Mouse (Mus musculus): Measurements from ENCODE around the gene Foxg1.

Foxg1 gene

DNA sequence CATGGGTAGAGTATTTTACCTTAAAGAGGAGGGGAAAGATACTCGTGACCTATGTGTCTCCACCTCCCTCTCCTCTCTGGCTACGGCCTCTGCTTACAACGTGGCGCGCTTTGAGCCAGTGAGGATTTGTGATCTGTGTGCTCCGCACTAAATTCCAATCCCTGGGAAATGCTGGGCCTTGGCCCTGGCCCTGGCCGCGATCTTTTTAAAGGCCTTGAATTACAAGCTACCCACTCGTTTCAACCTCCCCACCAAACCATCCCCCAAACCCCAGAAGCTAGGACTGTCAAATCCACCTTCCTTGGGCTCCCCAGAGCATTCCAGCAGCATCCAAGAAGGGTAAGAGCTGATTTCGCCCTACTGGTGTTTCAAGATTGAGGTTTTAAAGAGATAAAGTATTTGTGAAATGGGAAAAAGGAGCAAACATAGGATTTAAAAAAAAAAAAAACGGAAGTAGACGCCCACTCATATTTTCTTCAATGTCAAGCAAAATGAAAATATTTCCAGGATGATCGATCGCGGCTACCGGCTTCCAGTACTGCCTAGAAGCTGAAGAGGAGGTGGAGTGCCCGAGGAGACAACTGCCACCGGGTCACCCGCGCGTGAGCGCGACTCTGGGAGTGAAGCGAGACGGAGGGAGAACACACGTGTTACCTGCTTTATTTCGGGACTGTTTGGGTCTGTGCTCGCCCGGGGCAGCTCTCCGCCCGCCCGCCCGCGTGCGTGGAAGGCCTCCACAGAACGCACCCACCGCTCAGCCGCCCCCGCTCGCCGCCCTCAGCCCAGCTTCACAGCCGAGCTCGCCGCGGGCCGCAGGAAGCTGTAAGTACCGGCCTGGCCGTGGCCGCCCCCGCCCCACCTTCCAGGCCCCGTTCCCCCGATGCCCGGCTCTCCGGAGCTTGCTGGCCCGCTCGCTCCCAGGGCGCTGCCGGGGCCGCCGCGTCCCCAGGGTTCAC, at the start of gene Foxg1:
Foxg1 (plus strand) TSS at position 96 of the 956 bp plus-strand sequence.
- no peak for DNase-seq (ENCODE audit: low read depth, low spot score)

DNA sequence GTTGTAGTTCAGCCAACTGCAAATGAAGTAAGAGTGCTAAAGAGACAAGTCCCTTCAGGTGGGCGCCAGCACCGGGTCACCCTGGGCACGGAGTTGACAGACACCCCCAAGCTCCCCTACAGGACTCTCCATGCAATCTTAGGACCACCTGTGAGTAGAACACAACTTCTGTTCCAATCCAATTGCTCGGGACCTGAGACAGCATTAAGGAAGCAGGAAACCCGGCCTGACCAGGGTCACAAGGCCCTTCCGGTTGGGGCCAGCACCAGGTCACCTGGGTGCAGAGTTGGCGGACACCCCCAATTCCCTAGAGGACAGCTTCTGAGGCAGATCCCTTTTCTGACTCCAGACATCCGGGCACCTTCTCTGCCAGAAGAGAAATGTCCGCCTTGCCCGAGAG, 32.8 kb upstream of the Foxg1 start:
- no peak for DNase-seq (ENCODE audit: low read depth, low spot score)

DNA sequence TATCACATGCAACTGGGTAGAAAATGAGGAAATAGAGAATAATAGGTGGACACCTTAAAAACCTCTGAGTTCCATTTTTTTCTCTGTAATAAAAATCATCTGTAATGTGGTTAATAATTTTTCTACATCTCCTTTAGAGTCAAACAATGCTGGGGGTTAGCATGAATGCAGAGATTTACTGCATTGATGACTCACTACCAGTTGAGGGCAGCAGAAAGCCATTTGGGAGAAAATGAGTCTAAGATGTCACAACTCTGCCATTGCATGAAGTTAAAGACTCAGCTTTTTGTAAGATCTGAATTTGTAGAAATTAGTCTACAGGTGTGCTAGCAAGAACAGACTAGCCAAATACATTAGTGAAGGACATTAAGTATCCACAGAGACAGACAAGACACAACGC, 13.5 kb upstream of the Foxg1 start:
- no peak for DNase-seq (ENCODE audit: low read depth, low spot score)

DNA sequence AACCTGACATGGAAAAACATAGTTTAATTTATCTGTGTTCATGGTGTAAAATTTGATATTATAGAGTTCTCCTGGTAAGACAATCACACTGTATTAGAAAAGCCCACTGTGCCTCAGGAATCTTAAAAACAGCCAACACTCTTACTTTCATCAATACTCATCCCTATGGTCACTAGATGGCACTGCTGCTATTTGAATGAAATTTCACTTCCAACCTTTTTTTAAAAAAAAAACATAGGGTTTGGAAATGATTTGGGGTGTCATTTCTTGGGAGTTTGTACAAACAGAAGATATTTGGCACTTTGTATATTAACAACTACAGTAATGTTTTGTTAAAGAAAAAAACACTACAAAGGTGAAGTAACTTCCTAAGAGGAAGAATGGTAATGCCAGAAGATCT, 10.3 kb upstream of the Foxg1 start:
- no peak for DNase-seq (ENCODE audit: low read depth, low spot score)

DNA sequence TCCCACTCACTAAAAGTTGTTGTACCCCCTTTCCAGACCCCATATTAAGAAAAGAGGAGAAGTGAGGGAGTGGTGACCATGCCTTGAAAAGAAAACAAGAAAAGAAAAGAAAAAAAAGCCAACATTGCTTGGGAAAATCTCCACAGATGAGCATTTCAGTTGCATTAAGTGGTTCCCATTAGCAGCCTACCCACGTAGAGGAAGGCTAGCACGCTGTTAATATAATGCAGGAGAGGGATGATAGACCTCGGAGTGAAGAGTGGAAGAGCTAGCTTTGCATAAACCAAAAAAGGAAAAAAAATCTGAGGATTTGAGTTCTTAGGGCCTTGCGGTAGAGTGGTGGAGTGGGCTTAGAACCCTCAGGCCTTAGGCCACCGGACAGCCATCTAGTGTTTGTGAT, 9.3 kb upstream of the Foxg1 start:
- no peak for DNase-seq (ENCODE audit: low read depth, low spot score)

DNA sequence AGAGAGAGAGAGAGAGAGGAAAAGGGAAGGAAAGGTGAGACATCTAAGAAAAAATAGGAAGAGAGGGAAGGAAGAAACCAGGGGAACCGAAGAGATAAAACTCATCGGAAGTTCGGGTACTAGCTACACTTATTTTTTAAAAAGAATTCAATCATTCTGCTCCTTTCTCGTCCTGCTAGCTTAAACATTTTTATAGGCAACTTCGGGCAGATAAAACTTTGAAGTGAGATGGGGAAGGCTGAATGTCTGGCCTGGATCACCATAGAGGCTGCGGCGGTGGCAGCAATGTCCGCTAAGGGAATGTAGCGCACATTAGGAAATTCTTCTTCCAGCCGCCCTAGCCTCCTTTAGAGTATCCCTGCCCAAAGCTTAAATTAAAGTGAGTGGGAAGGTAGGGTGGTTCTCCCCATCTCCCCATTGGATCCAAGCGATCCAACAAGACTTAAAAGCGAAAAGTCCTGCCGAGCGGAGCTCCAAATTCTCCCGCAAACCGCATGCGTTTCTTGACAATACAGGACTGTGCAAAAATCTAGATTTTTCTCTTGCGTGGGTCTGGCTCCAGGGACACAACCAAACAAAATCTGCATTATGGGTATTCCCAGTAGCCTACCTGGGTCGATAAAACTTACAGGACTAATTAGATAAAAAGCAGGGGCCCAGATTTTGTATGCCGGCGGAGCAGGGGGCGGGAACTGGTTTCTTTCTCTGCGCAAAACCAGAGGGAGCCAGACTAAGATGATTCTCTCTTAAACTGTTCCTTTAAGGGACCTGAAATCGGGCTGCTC, 8.4 kb upstream of the Foxg1 start:
- DNase-seq (ENCODE audit: low read depth, low spot score): no peak

DNA sequence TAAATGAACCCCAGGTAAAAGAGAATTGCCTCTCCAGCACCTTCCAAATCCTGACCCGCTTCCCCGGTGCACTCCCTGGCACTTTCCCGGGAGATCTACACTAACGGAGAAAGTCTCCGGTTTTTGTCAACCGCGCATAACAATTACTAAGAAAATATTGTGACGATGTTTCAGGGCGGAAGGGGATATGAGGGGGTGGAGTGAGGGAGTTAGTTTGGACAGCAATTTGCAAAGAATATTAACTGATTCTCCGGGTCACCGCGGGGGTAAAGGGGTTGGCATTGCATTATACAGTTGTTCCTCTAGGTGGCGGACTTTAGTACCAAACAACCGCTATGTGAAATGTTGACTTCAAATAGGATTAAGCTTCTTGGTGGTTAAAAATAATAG, 7.9 kb upstream of the Foxg1 start:
- DNase-seq (ENCODE audit: low read depth, low spot score): no peak

DNA sequence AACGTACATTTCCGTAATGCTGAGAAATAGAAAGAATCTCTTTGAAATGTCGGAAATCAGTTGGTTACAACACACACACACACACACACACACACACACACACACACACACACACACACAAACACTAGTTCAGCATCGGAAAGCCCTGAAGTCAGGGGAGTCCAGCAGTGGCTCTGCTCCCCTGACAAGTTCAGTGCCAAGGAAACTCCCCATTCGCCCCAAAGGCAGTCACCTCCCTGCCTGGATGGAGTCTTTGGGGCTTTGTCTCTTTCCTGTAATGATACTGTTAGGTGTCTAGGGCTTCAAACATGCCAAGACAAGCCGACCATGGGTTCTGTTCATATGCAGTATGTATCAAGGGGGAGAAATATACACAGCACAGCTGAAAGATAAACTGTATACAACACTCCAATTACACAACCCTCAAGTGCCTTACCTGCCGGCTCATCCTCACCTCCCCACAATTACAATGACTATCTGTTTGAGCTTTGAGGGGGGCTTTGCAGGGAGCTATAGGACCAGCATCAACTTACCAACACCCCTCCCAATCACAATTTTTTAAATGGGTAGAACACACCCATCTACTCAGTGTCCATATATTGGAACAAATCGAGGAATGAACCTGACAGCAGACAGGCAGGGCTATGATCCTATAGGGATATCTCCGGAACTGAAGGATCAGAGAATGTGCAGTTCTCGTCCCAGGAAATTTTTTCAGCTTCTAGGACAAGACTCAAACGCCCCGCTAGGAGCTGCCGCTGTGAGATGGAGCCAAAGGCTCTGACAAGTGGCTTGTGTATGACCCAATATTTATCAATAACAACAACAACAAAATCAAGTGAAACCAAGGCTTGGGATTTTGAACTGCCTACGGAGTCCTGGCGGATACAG, 6.8 kb upstream of the Foxg1 start:
- DNase-seq (ENCODE audit: low read depth, low spot score): no peak

DNA sequence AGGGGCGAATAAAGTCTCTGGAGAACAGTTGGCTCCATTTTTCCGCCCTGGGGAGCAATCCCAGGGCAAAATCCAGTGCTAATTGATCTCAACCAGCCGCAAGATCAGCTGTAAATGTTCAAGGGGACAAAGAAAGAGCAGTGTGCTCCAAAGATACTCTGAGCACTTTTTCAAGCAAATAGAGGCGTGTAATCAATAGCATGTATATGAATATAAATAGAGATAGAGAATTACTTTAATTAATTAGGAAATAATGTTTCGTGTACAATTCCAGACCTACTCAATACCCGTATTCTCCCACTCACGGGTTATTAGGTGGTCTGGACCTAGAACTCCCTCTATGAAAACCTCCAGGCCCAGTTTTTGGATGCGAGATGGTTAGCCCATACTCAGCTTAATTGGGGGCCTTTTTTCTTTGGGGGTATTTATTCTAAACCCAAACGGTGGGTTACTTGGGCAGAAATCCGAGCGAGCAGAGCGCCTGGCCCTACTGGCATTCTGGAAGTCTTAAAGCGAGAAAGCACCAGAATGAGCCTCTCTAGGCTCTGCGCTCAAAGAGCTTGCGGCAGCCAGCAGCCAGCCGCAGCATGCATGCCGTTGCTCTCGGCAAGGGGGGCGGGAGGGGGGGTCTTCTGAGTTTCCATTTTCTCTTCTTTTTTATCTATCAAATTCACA, 6.0 kb upstream of the Foxg1 start:
- DNase-seq (ENCODE audit: low read depth, low spot score): no peak

DNA sequence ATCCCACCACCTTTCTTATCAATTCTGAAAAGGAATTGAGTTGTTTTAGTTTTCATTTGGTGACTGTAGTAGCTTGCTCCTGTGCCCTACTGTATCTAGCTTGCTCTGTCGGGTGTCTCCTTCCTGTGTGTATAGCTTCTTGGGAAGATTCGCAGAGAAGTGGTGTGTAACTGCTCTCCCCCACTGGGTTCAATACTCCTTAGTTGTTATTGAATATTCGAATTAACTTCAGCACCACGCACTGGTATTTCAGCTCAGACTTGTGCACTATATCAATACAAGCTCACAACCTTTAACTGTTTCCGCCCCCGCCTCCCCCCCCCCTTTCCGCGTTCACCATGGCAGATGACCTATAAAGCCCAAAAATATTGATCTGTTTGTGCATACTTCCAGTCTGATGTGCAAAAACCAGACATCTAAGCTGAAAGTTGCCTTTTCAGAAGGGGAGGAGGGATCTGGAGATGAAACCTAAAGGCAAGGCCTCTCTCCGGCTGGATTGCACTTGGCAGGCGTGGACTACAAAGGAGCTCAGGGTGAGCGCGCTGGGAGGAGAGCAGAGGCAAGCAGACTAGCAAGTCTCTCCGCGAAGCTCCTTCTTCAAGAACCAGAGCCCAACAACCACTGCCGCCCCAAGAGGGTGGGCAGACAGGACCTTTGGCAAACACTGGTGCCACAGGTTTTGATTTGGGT, 5.0 kb upstream of the Foxg1 start:
- no peak for DNase-seq (ENCODE audit: low read depth, low spot score)

DNA sequence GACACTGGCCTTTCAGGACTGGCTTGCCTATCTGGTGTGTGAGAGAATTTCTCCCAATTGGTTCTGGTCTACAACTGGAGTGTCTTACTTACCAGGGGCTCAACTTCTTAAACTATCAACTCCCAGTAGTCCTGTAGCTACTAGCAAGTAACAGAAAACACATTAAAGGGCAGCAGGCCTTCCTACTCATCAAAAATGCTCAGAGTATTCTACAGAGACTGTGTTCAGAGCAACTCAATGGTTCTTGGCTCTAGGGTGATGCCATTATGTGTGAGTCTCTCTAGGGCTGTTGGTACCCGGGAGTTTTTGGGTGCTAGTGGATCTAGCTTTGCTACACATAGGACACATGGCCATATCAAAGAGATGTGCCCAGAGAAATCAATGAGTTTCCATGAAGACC, 3.5 kb upstream of the Foxg1 start:
- DNase-seq (ENCODE audit: low read depth, low spot score): no peak

DNA sequence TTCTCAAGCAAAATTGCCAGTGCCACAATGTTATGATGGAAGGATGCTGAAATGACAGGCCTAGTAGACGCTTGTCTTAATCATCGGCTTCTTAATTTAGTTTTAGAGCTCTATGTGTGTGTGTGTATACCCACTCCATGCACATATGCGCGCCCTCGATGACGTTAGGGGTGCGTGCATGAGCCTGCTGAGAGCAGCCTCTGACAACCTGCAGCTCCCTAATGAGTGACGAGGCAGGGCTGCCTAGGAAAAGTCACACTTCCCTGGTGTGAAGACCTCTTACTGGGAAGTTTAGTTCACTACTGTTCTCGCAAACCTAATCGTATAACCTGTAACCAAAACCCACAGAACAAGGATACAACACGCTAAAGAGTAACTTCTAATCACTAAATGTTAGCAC, 3.0 kb upstream of the Foxg1 start:
- no peak for DNase-seq (ENCODE audit: low read depth, low spot score)

DNA sequence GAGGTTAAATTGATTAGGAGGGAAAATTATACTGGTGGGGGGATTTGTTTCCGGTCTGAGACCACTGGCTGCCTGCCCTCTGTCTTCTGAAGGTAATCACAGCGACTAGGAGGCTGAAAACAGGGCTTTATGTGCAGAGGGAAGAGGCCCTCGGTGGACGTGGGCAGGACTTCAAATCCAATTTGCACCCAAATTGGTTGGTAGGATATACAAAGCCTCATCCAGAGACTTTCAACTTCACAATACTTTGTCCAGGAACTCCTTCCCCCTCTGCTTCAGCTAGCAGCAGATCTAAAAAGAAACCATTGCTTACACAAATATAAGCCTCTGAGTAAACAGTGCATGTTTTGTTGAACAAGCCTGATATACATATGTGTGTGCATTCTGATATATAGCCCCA, 2.0 kb upstream of the Foxg1 start:
- DNase-seq (ENCODE audit: low read depth, low spot score): no peak

DNA sequence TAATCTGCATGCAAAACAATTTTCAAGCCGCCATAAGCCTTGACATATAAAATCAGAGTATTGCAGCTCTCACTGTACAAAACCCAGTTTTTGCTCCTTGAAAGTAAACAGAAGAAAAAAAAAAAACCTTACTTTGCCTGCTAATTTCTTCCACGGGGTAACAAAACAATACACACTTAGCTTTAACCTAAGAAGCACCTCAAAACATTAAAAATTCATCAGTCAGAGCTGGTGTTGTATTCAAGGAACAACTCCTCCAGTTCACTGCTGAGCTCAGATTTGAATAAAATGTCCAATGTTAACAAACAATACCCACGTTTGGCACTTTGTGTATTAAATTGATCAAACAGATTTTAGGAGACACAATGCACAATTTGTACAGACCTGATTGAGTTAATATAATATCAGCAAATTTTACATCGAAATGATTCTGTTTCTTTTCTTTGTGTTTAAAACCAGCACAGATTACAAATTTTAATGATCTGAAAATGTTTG, 1.4 kb upstream of the Foxg1 start:
- no peak for DNase-seq (ENCODE audit: low read depth, low spot score)

DNA sequence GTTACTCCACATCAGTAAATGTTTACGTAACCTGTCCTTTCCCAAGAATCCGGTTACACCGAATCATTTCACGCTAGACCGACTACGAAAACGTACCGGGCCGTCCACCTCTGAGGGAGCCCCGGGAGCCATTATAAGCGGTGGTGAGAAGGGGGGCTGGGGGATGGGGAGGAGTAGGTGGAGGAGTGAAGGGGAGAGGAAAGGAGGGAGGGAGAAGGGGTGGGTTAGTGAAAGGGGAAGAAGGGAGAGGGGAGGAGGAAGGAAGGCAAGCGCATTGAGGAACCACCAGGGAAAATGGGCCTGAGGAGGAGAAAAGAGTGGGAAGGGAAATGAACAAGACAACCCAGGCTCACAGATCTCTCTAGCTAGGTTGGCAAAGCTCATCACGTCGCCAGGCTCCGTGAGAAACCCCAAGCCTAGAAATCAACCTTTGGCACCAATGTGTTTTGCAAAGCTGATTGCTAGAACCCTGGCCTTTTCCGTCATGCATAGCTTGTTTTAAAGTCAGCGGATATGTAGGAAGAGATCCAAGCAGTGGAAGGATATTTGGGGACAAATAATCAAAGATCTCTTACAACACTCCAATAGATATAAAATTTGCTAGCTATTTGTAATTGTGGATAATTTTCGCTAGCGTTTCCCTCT, 617 bp upstream of the Foxg1 start:
- no peak for DNase-seq (ENCODE audit: low read depth, low spot score)

DNA sequence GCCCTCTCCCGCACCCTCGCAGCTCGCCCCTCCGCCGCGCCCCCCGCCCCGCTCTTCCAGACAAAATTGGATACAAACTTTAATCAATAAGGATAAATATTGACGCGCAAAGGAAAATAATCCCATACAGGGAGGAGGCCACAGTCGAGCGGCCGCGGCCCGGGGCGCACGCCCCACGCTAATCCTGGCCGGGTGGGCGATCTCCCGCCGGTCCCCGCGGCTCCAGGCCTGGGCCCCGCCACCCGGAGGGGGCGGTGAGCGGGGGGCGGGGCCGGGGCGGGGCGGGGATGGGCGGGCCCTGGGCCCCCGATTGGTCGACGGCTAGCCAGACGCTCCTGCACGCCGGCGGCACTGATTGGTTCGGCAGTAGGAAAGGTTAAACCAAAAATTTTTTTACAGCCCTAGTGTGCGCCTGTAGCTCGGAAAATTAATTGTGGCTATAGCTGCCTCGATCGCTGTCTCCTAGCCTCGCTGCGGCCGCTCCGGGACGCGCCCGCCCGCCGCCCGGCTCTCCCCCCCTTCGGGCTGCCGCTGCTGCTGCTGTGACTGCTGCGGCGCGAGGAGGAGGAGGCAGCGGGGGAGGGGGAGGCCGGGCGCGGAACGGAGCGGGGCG, 1.2 kb downstream of the Foxg1 start:
- no peak for DNase-seq (ENCODE audit: low read depth, low spot score)

DNA sequence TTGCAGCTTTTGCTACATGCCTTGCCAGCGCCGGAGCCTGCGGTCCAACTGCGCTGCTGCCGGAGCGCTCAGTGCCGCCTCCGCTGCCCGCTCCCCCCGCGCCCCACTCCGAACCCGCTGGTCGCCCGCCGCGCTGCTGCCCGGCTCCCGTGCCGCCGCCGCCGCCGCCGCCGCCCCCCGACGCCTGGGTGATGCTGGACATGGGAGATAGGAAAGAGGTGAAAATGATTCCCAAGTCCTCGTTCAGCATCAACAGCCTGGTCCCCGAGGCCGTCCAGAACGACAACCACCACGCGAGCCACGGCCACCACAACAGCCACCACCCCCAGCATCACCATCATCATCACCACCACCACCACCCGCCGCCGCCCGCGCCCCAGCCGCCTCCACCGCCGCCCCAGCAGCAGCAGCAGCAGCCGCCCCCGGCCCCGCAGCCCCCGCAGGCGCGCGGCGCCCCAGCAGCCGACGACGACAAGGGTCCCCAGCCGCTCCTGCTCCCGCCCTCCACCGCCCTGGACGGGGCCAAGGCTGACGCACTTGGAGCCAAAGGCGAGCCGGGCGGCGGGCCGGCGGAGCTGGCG, 1.9 kb downstream of the Foxg1 start:
- DNase-seq (ENCODE audit: low read depth, low spot score): no peak

DNA sequence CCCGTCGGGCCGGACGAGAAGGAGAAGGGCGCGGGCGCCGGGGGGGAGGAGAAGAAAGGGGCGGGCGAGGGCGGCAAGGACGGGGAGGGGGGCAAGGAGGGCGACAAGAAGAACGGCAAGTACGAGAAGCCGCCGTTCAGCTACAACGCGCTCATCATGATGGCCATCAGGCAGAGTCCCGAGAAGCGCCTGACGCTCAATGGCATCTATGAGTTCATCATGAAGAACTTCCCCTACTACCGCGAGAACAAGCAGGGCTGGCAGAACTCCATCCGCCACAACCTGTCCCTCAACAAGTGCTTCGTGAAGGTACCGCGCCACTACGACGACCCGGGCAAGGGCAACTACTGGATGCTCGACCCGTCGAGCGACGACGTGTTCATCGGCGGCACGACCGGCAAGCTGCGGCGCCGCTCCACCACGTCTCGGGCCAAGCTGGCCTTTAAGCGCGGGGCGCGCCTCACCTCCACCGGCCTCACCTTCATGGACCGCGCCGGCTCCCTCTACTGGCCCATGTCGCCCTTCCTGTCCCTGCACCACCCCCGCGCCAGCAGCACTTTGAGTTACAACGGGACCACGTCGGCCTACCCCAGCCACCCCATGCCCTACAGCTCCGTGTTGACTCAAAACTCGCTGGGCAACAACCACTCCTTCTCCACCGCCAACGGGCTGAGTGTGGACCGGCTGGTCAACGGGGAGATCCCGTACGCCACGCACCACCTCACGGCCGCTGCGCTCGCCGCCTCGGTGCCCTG, 2.6 kb downstream of the Foxg1 start, which contains the start of gene Gm43517:
Gm43517 (plus strand) TSS at position 299 of the 755 bp plus-strand sequence.
- no peak for DNase-seq (ENCODE audit: low read depth, low spot score)
